Comparison of ENCODE assay signal across 1 mouse cellular context in genomic region chr3:90221123-90221522, GRCm38 (mm10).
TF ChIP-seq lines count a peak whose summit lies in the region.

No protein-coding gene starts in this region.

TF ChIP-seq in ES-E14, 5 proteins besides CTCF, POLR2A, EP300 and RAD21:
- TF ChIP-seq HCFC1 (IDR thresholded peaks at IDR 0.05; ENCODE audit: borderline replicate concordance, insufficient read depth, low read length): no peak
- no peak for TF ChIP-seq MAFK (IDR thresholded peaks at IDR 0.05; ENCODE audit: insufficient read depth, low read depth, low read length)
- no peak for TF ChIP-seq ZNF384 (IDR thresholded peaks at IDR 0.05; ENCODE audit: low read depth, low read length)
- TF ChIP-seq CHD2 (IDR thresholded peaks at IDR 0.05; ENCODE audit: low read depth, low read length): no peak
- no peak for TF ChIP-seq ZC3H11A (IDR thresholded peaks at IDR 0.05; ENCODE audit: borderline replicate concordance, low read depth, low read length)
